Mouse (Mus musculus) T-helper 17 cell (primary cell): ENCODE results near the gene Smdt1.

Source experiments
- in situ Hi-C, 2 experiments: fragments of 300-600 bp; cut with MboI, MseI; formaldehyde crosslinking; loops; 1 replicate in 1 of 2; 2 replicates in 1 of 2; pipeline ENCODE4 v1.15.1; 2025; ENCODE audit warnings: high pct_unique_total_duplicates in 2 of 2

Gene Smdt1

DNA sequence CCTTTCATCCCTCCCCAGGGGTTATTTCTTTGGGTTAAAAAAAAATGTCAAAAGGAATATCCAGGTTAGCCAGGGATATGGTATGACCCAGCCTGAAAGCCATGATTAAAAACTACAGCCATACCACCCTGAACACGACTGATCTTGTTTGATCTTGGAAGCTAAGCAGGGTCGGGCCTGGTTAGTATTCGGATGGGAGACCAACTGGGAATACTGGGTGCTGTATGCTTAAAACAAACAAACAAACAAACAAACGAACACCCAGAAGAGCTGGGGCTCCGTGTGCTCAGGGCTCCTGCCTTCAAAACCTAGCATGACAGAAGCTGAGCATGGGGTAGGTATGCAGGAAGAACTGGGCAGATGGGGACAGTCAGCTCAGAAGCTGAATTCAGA is 3.8 kb downstream of the Smdt1 start:
- in situ Hi-C loops: loop anchor here (10.0 to 25.0 kb wide), 4 partner anchors 198 to 1252 kb away; partner anchors contain the start of genes Srebf2 (in 1 of the 2) and Ttll12 (in 1 of the 2)

DNA sequence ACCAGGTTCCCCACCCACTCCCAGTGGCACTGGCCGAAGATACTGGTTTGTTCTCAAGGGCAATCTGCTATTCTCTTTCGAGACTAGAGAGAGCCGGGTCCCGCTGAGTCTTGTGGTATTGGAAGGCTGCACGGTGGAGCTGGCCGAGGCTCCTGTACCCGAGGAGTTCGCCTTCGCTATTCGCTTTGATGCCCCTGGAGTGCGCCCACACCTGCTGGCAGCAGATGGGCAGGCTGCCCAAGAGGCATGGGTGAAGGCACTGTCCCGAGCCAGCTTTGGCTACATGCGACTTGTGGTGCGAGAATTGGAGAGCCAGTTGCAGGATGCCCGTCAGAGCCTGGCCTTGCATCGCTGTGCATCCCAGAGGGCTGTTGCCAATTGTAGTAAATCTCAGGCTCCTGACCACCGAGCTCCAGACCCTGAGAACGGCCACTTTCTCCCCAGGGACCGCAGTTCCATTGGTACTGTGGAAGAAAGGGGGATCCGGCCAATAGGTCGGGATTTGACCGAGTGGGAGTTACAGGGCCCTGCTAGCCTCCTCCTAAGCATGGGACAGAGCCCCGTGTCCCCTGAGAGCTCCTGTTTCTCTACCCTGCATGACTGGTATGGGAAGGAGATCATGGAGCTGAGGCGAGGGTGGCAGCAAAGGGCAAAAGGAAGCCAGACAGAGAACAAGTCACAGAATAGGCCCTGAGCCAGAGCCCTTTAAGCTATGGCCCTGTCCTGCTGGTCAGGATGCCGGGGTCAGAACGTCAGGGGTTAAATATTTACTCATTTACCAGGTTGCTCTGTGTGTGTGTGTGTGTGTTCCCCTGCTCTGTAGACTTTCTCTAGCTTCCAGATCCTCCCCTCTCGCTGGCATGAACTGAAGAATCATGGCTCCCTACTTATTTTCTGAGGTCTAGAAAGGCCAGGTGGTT is 4.9 kb downstream of the Smdt1 start:
- in situ Hi-C loops: loop anchor here (10.0 to 25.0 kb wide), 4 partner anchors 199 to 1251 kb away; partner anchors contain the start of genes Srebf2 (in 1 of the 2) and Ttll12 (in 1 of the 2)

DNA sequence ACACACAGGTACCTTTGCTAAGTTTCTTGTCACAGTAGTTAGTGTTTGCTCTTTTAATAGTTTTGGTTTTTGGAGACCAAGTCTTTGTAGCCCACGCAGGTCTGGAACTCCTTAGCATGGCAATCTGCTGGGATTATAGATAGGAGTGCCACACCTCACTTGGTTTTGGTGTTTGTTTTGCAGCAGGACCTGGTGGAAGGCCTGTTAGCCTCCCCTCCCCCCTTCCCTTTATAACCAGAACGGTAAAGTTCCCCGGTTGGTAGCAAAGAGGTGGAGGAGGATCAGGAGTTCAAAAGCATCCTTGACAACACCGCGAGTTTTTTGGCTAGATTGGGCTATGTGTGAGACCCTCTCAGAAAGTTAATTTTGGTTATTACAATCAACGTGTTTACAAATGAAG is 6.2 kb downstream of the Smdt1 start:
- in situ Hi-C loops: loop anchor here (10.0 to 25.0 kb wide), 4 partner anchors 200 to 1250 kb away; partner anchors contain the start of genes Srebf2 (in 1 of the 2) and Ttll12 (in 1 of the 2)

DNA sequence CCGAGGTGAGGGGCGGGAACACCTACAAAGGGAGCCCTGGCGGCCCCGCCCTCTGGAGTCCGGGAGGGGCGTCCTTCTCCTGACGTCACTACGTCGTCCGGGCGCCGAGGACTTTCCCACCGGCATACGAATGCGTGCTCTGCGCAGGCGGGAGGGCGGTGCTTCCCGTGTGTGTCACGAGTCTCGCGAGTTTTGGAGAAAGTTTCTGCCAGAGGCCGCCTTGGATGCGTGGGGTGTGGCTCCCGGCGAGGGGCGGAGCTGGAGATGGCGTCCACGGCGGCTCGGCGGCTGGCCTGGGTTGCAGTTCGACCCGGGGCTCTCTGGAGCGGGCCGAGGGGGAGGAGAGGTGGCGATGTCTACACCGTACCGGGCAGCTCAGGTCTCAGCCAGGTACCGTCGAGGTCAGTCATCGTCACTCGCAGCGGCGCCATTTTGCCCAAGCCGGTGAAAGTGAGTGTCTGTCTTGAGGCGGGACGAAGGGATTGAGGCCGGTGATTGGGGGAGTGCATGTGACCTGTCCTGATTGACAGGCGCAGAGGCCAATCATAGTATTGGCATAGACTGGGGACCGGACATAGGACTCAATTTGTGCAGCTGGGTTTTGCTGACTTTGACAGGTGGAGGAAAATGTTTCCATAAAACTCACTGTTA is 7.2 kb downstream of the Smdt1 start:
- in situ Hi-C loops: loop anchor here (10.0 to 25.0 kb wide), 4 partner anchors 201 to 1249 kb away; partner anchors contain the start of genes Srebf2 (in 1 of the 2) and Ttll12 (in 1 of the 2)

DNA sequence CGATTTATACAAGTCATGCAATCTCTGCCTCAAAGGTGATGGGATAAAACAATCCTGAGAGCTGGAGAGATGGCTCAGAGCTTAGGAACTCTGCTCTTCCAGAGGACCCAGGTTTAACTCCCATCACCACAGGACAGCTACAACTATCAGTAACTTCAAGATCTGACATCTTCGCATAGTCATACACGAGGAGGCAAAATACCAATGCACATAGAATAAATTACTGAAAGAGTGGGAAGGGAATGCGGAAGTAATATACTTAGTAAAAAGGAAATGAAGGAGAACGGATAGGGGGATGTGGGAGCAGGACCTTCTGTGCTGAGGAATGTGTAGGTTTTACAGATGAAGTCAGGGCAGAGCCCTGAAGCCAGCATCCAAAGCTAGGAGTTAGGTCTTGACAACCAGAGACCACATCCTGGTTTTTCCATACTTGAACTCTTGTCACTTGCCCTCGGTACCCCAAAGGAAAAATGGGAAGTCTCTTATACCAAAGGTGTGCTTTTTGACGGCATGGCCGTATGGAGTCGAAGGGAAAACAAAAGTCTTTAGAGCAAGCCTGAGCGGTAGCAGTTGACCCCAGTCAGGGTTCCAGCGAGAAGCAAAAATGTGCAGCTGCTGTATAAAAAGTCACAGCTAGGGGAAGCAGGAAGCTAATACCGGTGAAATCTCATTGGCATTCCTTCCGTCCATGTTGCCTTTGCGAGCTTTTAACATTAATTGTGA is 8.0 kb downstream of the Smdt1 start:
- in situ Hi-C loops: loop anchor here (10.0 to 25.0 kb wide), 4 partner anchors 202 to 1248 kb away; partner anchors contain the start of genes Srebf2 (in 1 of the 2) and Ttll12 (in 1 of the 2)

DNA sequence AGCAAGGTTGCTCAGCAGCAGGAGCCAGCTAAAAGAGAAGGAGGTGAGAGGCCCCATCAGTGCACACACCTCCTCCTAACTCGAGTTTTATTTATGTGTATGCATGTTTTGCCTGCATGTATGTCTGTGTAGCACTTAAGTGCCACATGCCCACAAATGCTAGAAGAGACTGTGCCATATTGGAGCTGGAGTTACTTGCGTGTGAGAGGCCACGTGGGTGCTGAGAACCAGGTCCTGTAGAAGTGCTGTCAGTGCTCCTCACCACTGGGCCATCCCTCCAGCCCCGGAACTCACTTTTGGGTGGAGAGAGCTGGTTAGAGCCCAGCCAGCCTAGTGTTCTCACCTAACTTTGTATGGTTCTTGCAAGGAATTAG is 8.5 kb downstream of the Smdt1 start:
- in situ Hi-C loops: loop anchor here (10.0 to 25.0 kb wide), 4 partner anchors 202 to 1248 kb away; partner anchors contain the start of genes Srebf2 (in 1 of the 2) and Ttll12 (in 1 of the 2)

DNA sequence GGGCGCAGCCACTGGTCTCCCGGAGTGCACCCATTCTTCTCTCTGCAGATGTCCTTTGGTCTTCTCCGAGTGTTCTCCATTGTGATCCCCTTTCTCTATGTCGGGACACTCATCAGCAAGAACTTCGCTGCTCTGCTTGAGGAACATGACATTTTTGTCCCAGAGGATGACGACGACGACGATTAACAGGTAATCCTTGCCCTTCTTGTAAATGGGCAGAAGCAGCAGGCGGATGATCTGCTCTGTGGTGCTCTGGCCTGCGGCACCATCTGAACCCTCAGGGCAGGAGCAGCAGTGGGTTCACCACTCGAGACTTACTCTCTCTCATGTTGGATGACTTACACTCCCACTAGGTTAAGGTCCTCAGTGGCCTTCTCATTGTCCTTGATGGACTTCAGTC is 9.1 kb downstream of the Smdt1 start:
- in situ Hi-C loops: loop anchor here (10.0 to 25.0 kb wide), 4 partner anchors 203 to 1247 kb away; partner anchors contain the start of genes Srebf2 (in 1 of the 2) and Ttll12 (in 1 of the 2)

DNA sequence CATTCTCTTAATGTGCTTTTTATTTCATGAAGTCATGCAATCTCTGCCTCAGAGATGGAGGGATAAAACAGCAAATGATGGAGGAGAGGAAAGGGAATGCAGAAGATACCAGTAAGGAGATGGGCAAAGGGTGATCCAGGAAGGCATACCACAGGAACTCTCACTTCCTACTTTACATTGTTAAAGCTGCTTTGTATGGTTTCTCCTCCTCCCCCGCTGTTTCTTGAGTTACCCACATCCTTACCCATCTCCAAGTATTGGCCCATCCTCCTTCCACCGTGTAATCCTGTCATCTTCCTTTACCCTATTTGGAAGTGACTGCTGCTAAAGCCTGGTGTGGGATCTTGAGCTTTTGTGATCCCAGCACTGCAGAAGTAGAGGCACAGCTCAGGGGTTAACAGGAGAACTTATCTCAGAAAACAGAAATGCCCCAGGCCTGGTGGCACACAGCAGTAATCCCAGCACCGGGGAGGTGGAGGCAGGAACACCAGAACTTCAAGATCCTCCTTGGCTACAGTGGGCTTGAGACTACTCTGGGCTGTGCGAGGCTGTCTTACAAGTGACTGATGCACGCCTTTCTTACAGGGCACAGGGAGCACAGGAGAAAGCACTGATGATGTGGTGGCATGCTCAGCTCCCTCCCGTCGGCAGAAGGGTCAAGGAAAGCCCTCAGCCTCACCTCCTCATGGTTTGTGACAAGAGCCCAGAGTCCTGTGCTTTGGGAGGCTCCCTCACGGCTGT is 9.7 kb downstream of the Smdt1 start:
- in situ Hi-C loops: loop anchor here (10.0 to 25.0 kb wide), 4 partner anchors 204 to 1246 kb away; partner anchors contain the start of genes Srebf2 (in 1 of the 2) and Ttll12 (in 1 of the 2)

DNA sequence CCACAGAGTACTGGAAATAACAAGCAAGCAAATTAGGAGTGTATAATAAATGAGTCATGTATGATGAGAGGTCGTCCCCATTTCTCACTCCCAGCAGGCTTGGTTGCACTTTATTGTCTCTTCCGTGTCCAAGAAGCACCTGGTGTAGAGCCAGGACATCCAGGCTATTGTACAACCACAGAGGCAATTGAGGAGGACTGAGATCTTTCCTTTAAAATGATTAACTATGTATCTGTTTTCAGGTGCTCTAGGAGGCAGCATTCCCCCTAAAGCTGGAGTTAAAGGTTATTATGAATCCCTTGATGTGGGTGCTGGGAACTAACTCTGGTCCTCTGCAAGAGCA is 10.2 kb downstream of the Smdt1 start:
- in situ Hi-C loops: loop anchor here (10.0 to 25.0 kb wide), 4 partner anchors 204 to 1246 kb away; partner anchors contain the start of genes Srebf2 (in 1 of the 2) and Ttll12 (in 1 of the 2)

DNA sequence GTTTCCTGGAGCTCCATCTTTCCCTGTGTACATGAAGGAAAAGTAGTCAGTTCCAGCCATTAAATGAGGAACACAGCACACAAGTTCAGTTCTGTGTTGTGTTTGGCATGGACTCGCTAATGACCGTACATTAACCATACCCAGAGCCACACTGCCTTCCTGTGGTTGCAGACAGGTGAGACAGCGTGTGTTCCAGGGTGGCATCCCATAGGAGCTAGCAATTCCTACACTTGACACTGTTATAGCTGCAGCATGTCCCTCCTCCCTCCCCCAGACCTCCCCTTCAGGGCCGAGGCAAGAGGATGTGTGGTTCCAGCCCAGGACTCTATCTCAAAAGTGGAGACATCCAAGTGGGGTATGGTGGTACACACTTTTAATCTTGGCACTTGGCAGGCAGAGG is 11.6 kb downstream of the Smdt1 start:
- in situ Hi-C loops: no loop called here

DNA sequence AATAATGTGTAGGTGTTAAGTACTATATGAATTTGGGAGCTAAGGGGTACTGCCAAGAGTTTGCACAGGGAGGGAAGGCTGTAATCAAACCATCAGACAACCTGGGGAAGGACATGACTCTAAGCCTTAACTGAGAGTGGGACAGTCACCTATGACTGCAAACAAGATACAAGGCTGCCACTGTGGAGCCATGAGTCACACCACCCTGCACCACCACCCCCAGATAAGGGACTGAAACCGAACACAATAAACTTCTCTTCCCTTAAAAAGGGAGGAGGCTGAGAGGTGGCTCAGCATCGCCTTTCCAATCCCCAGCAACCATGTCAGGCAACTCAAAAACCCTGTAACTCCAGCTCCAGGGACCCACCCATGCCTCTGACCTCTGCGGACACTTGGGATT is 12.7 kb downstream of the Smdt1 start:
- in situ Hi-C loops: no loop called here

DNA sequence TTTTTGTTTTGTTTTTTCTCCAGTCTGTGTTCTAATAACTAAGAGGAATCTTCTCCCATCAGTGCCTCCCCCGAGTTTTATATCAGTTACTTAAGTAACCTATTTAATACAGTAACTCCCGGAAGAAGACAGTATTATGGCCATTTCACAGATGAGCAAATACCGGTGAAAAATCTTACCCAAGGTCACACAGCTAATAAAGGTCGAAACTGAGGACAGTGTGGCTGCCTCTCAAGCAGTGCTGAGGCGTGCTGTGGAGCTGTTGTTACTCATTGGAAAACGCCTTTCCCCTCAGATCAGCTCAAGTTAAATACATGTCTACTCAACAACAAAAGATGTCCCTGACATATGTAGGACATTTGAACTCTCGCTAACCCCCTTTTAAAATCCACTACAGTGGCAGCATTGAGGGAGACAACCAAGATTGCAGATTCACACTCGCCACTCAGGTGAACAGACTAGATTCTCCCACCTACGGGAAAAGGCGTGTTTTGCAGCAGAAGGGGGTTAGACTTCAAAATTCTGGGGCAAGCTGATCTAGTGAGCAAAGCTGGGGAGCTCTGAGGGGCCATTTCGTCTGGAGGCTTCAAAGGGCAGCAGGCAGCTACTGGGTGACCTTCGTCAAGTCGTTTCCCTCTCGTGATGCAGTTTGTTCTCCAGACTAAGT is 14.5 kb downstream of the Smdt1 start:
- in situ Hi-C loops: no loop called here

DNA sequence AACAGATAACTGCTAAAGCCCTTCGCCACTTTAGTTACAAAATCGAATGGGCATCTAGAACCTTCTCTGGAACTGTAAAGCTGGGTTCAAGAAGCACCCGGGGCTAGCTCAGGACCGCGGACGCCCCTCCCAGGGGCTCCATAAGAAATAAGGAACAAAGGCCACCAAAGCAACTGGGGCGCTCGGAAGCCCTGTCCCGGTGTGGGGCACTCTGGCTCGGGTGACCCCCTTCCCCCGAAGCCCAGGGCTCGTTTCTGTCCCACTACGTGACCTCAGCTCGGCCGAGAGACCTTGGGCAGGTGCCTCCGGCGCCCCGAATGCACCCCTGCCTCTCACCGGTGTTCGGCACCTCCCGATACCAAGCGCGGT is 15.0 kb downstream of the Smdt1 start:
- in situ Hi-C loops: no loop called here

DNA sequence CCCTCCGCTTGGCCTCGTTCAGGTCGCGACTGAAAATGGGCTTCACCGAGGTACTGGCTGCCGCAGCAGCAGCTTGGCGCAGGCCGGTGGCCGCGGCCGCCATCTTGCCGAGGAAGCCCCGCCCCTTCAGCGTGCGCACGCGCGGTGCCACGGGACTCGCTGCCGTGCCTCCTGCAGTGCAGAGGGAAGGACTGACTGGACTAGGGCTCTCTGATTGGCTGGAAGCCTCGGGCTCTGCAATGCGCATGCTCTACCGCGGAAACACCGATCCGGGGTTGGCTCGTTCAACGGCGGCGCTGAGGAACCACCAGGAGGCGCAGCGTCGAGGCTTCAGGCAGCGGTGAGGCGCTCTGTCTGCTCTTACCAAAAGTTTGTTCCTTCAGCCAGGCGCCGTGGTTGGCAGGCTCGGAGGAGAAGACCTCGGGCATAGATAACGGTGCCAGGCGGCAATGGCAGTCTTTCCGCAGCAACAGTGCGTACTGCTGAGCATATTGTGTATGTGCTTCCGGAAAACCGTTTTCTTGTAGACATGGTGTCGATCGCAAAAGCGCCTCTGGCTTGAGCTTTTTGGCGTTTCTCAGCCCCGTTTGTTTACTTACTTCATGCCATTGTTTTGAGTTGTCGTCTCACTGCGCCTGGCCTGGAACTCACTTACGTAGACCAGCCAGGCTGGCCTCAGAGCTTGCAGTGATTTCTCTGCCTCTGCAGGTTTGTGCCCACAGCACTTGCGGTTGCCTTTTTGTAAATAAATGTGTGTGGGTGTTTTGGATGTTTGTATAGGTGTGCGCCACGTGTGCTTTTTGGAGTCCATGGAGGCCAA is 15.6 kb downstream of the Smdt1 start, which contains the start of gene Ndufa6:
Gene Ndufa6, minus strand, starts transcription at position 197 of the 820 bp plus-strand sequence.
- in situ Hi-C loops: no loop called here

DNA sequence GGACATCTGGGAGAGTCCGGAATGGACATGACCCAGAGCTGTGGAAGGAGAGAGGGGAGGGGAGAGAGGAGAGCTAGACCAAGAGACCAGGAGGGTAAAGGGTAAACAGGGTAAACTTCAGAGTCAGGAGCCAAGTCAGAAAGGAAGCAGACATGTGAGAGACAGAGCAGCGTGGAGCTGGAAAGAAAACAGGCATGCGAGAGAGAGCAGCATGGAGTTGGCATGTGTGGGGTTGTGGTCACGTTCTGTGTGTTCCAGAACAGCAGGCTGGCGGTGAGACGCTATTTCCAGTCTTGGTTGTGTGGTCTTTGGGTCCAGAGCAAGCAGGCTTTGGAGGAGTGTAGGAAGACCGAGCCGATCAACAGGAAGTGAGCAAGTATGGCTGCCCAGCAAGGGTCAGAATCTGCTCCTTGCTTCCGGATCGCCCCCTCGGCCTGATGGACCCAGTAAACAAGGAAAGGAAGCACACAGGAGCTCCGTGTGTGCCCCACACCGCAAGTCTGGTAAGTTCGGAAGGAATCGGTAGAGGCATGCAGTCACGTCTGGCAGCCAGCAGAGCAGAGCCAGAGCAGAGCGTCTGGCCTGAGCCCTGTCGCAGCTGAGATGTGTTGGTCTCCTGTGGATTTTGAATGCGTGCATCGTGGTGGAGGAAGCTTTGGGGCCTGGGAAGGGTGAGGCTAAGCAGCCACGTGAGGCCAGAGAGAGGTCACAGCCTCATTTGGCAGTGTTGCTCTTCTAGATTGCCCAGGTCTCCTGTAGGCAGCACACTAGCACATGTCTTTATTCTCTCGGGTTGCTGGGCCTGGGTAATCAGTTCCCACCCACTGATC is 19.9 kb downstream of the Smdt1 start:
- in situ Hi-C loops: no loop called here

DNA sequence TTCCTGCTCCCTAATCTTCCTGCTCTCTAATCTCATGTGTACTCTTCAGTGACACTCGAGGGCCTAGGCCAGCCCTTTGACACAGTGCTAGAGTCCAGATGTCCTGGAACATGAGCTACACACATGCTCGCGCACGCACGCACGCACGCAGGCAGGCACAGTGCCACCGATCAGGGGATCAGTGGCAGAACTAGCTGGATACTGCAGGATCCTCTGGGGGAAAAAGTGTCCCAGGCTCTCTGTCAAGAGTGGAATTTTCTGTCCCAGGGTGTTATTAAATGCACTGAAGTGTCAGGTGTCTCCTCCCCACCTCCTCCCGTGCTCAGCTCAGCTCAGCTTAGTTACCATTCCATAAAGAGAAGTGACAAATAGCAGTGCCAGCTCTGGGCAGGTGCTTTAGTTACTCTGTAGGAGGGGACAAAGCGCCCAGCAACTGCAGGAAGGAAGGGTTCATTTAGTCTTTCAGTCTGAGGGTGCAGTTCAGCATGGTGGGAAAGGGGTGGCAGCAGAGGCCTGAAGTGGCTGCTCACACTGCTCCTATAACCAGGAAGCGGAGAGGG is 22.8 kb downstream of the Smdt1 start:
- in situ Hi-C loops: loop anchor here in 1 of 2 experiments (10.0 kb wide), 1 partner anchor 783 kb away; the partner anchor contains the start of gene Poldip3

DNA sequence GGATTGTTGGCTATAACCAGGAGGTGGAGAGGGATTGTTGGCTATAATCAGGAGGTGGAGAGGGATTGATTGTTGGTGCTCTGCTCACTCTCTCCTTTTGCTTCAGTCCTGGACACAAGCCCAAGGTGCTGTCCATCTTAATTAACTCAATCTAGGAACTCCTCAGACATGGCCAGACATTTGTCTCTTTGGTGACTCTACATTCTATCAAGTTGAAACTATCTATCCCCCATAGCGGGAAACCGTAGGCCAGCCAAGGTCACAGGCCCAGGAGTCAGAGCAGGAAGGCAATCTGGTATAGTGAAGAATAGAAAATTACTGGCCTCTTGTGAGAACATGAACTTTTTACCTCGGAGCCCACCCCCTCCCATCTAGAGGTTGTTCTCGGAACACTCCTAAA is 23.5 kb downstream of the Smdt1 start:
- in situ Hi-C loops: loop anchor here in 1 of 2 experiments (10.0 kb wide), 1 partner anchor 783 kb away; the partner anchor contains the start of gene Poldip3
